Comparison of ENCODE assay signal across 24 mouse cellular contexts in the genomic region with DNA sequence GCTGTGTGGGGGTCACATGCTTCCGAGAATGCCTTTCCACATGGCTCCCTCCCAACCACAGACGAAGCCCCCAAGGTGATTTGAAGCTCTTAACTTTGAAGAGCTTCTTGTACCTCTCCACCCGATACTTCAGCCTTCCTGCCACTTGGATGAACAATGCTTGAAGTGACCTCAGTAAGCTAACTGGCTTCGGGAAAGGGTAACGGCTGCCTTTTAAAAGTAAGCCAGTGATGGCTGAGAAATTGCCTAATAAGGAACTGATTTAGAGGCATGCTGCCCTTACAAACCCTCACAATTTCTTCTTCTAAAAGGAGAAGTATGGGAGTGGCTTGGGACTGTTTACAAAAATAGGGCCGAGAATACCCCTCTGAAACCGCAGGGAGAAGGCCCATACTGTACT. TPM values are rescaled to one million over a fixed set of nuclear protein-coding genes. Genes with fewer than 3 reads are reported as not detected.
DNase-seq lines count a peak whose midpoint lies in the region; ATAC-seq and TF ChIP-seq lines count a peak whose summit lies in the region.
"Had no signal": no experiment of that assay in that cellular context is flagged by ENCODE, and none has a peak within 500 bp of the region (broad histone marks: within the 10 kb centered on the region; RNA-seq: fewer than 3 reads in every experiment).

No protein-coding gene starts in this region.

- 41% methylated on average over 7 of the region's 7 CpGs for WGBS in spleen, adult 2 months
- WGBS in lung, embryonic 14.5 days: 52% methylated on average over 7 of the region's 7 CpGs
- 26% methylated on average over 7 of the region's 7 CpGs for WGBS in macrophage (ENCODE audit: missing documents)

- H3K9me3 ChIP-seq in lung, embryonic 14.5 days (ENCODE audit: low read depth, low read length): no peaks in the 10 kb centered on the region
- H3K9me3 ChIP-seq: embryonic facial prominence, embryonic 10.5 days; limb, embryonic 12.5 days; midbrain, embryonic 15.5 days; stomach, embryonic 15.5 days had no signal

- no peaks in the 10 kb centered on the region for H3K36me3 ChIP-seq in spleen, adult 2 months (ENCODE audit: control insufficient read depth, insufficient read depth, low read length)
- H3K36me3 ChIP-seq in lung, embryonic 14.5 days (ENCODE audit: insufficient read depth): no peaks in the 10 kb centered on the region
- peaks cover 25% of the 10 kb centered on the region; the same call in 1 of the 2 replicates for H3K36me3 ChIP-seq in macrophage (ENCODE audit: inconsistent target)
- H3K36me3 ChIP-seq: embryonic facial prominence, embryonic 10.5 days; limb, embryonic 12.5 days; midbrain, embryonic 15.5 days; stomach, embryonic 15.5 days had no signal

- TF ChIP-seq POLR2A in spleen, adult 2 months (IDR thresholded peaks at IDR 0.05; ENCODE audit: low read depth, low read length): no peak

- H3K79me2 ChIP-seq in macrophage (ENCODE audit: inconsistent target): peaks cover 86% of the 10 kb centered on the region; the same call in 1 of the 2 replicates

- peaks cover 17% of the 10 kb centered on the region; the same call in 1 of the 2 replicates for H3K4me1 ChIP-seq in spleen, adult 2 months (ENCODE audit: control insufficient read depth, insufficient read depth, insufficient read length)
- no peaks in the 10 kb centered on the region for H3K4me1 ChIP-seq in lung, embryonic 14.5 days (ENCODE audit: insufficient read depth)
- H3K4me1 ChIP-seq: embryonic facial prominence, embryonic 10.5 days; limb, embryonic 12.5 days; midbrain, embryonic 15.5 days; stomach, embryonic 15.5 days had no signal

- H3K9ac ChIP-seq in lung, embryonic 14.5 days: no peak overlapping the region
- H3K9ac ChIP-seq: limb, embryonic 12.5 days; midbrain, embryonic 15.5 days; stomach, embryonic 15.5 days had no signal

- no peak overlapping the region for H3K4me2 ChIP-seq in lung, embryonic 14.5 days
- H3K4me2 ChIP-seq: heart, embryonic 11.5 days; limb, embryonic 12.5 days; midbrain, embryonic 15.5 days; stomach, embryonic 15.5 days had no signal

- H3K27me3 ChIP-seq in spleen, adult 2 months (ENCODE audit: control insufficient read depth, insufficient read depth, low read length): no peaks in the 10 kb centered on the region
- H3K27me3 ChIP-seq in lung, embryonic 14.5 days (ENCODE audit: insufficient read depth, low read length): no peaks in the 10 kb centered on the region
- H3K27me3 ChIP-seq: limb, embryonic 12.5 days; midbrain, embryonic 15.5 days; stomach, embryonic 15.5 days had no signal

- peak overlapping the region; percentile 48 for H3K27ac ChIP-seq in spleen, adult 2 months (ENCODE audit: insufficient read depth, low read length)
- no peak overlapping the region for H3K27ac ChIP-seq in lung, embryonic 14.5 days (ENCODE audit: low read depth)
- H3K27ac ChIP-seq in macrophage: peak overlapping the region; percentile 73
- H3K27ac ChIP-seq: embryonic facial prominence, embryonic 10.5 days; left cerebral cortex, adult 2 months; limb, embryonic 12.5 days; midbrain, embryonic 15.5 days; stomach, embryonic 15.5 days had no signal

- no peak for DNase-seq in spleen, adult 2 months (ENCODE audit: low read depth in 1 of 2, low spot score in 2 of 2)
- DNase-seq in spleen, adult 18-20 months: no peak
- DNase-seq in lung, embryonic 14.5 days: peak; percentile 52
- no peak for DNase-seq in Muller cell, postnatal 12 days (ENCODE audit: inconsistent ontology term)
- no peak for DNase-seq in embryo, embryonic 9.5 days (ENCODE audit: extremely low spot score)
- no peak for DNase-seq in frontal cortex, adult 2 months (ENCODE audit: extremely low spot score in 1 of 2, low spot score in 1 of 2)
- DNase-seq: adrenal gland, adult 2 months; cerebellum, postnatal 10 days; gastrocnemius, postnatal 10 days; heart, postnatal 36 days; kidney, adult 9 months; right cerebral cortex, postnatal 25 days; thymus, postnatal 36 days had no signal

- no peak for ATAC-seq in lung, embryonic 14.5 days (ENCODE audit: insufficient read depth)
- ATAC-seq: forebrain, embryonic 16.5 days; midbrain, embryonic 15.5 days had no signal

- no peak for TF ChIP-seq CTCF in spleen, adult 2 months (IDR thresholded peaks at IDR 0.05; ENCODE audit: extremely low read depth, insufficient read depth, insufficient read length, insufficient replicate concordance)
- no peak for TF ChIP-seq CTCF in lung, embryonic 14.5 days (IDR thresholded peaks at IDR 0.05; ENCODE audit: low read depth)

- no peak overlapping the region for H3K4me3 ChIP-seq in spleen, adult 2 months (ENCODE audit: extremely low read depth, insufficient read depth, insufficient read length)
- no peak overlapping the region for H3K4me3 ChIP-seq in lung, embryonic 14.5 days (ENCODE audit: low read depth, low read length)
- no peak overlapping the region for H3K4me3 ChIP-seq in macrophage (ENCODE audit: inconsistent target)
- H3K4me3 ChIP-seq: embryonic facial prominence, embryonic 10.5 days; erythroblast, embryonic 14.5 days; left cerebral cortex, adult 2 months; limb, embryonic 12.5 days; midbrain, embryonic 15.5 days; stomach, embryonic 15.5 days had no signal

RNA-seq across cellular contexts. Expression of gene Cc2d2b, which starts 55.4 kb away (rescaled TPM):
- polyA plus RNA-seq in spleen, adult 2 months (2012; rRNA removed): 0.04 TPM in 1 of 2 replicates, not detected in the other
- polyA plus RNA-seq in lung, embryonic 14.5 days (2014; fragmentation: Nextera tagmentation; extraction: Ambion mirVana): not detected in 2 replicates
- total RNA-seq in macrophage (2018; cell fraction: chromatin; rRNA removed): 1 to 10 TPM in 2 of 26 experiments, under 1 TPM in 3, not detected in 21; 0.15 to 1.5 (median 0.84) TPM
- total RNA-seq in macrophage (2018; cell fraction: cytosol; rRNA removed): under 1 TPM in 10 of 26 experiments, not detected in 16; 0.03 to 0.14 (median 0.08) TPM
- total RNA-seq in macrophage (2018; cell fraction: nucleus; rRNA removed): 1 to 10 TPM in 2 of 26 experiments, under 1 TPM in 3, not detected in 21; 0.22 to 4.3 (median 0.56) TPM
- polyA plus RNA-seq in macrophage (2018): 0.21 TPM in 1 of 3 replicates, not detected in the others
- 0.10 and 0.15 TPM in 2 replicates for polyA plus RNA-seq in frontal cortex, adult 2 months (2012; rRNA removed)
- total RNA-seq: adrenal gland, adult 2 months; gastrocnemius, postnatal 10 days; heart, postnatal 36 days had no signal
- polyA plus RNA-seq: adrenal gland, adult 2 months; C2C12; erythroblast, embryonic 14.5 days; midbrain, embryonic 15.5 days; neural tube, embryonic 11.5 days had no signal
